Mouse (Mus musculus): ENCODE results near the gene Prm1.
A peak's percentile ranks its signal among the peaks of the same experiment; 100 is the strongest.
"Not testable (repeated sequence)": the region's sequence is repeated elsewhere in the genome, so short reads cannot be mapped to it uniquely, and the experiment has no call there.

Prm1 gene

GRCm38 (mm10) chr16:10805789-10806527 lies at the start of gene Prm1:
Gene Prm1 (minus strand): TSS chr16:10805839.
- no peak for DNase-seq (ENCODE audit: inconsistent ontology term)

GRCm38 (mm10) chr16:10852216-10852615 lies 46.6 kb upstream of the Prm1 start:
- DNase-seq (ENCODE audit: inconsistent ontology term), result not testable (repeated sequence)

GRCm38 (mm10) chr16:10850905-10851304 lies 45.3 kb upstream of the Prm1 start:
- peak; percentile 59 for DNase-seq (ENCODE audit: inconsistent ontology term)

- DNase-seq (ENCODE audit: inconsistent ontology term), result peak; percentile 64
Measured at GRCm38 (mm10) chr16:10849965-10850861, 44.6 kb upstream of the Prm1 start.

- DNase-seq (ENCODE audit: inconsistent ontology term), result peak; percentile 79
Measured at GRCm38 (mm10) chr16:10846503-10846902, 40.9 kb upstream of the Prm1 start.

- no peak for DNase-seq (ENCODE audit: inconsistent ontology term)
Measured at GRCm38 (mm10) chr16:10845952-10846351, 40.3 kb upstream of the Prm1 start.

GRCm38 (mm10) chr16:10844319-10844670 lies 38.7 kb upstream of the Prm1 start:
- DNase-seq (ENCODE audit: inconsistent ontology term), result no peak

- DNase-seq (ENCODE audit: inconsistent ontology term), result peak; percentile 61
Measured at GRCm38 (mm10) chr16:10843486-10844318, 38.1 kb upstream of the Prm1 start.

GRCm38 (mm10) chr16:10842282-10842855 lies 36.7 kb upstream of the Prm1 start:
- DNase-seq (ENCODE audit: inconsistent ontology term), result peak; percentile 71

- DNase-seq (ENCODE audit: inconsistent ontology term), result no peak
Measured at GRCm38 (mm10) chr16:10840018-10840417, 34.4 kb upstream of the Prm1 start.

- peak; percentile 88 for DNase-seq (ENCODE audit: inconsistent ontology term)
Measured at GRCm38 (mm10) chr16:10838487-10839245, 33.0 kb upstream of the Prm1 start.

- DNase-seq (ENCODE audit: inconsistent ontology term), result no peak
Measured at GRCm38 (mm10) chr16:10837903-10838302, 32.3 kb upstream of the Prm1 start.

GRCm38 (mm10) chr16:10837250-10837649 lies 31.6 kb upstream of the Prm1 start:
- no peak for DNase-seq (ENCODE audit: inconsistent ontology term)

- DNase-seq (ENCODE audit: inconsistent ontology term), result no peak
Measured at GRCm38 (mm10) chr16:10836388-10836787, 30.7 kb upstream of the Prm1 start.

GRCm38 (mm10) chr16:10834911-10835587 lies 29.4 kb upstream of the Prm1 start, which contains the start of gene Rmi2:
Gene Rmi2 (plus strand): TSS chr16:10835059.
- DNase-seq (ENCODE audit: inconsistent ontology term), result peak; percentile 87

GRCm38 (mm10) chr16:10834542-10834910 lies 28.9 kb upstream of the Prm1 start:
- DNase-seq (ENCODE audit: inconsistent ontology term), result no peak

GRCm38 (mm10) chr16:10828461-10828805 lies 22.8 kb upstream of the Prm1 start:
- no peak for DNase-seq (ENCODE audit: inconsistent ontology term)

- no peak for DNase-seq (ENCODE audit: inconsistent ontology term)
Measured at GRCm38 (mm10) chr16:10827766-10828460, 22.3 kb upstream of the Prm1 start.

- no peak for DNase-seq (ENCODE audit: inconsistent ontology term)
Measured at GRCm38 (mm10) chr16:10827269-10827668, 21.6 kb upstream of the Prm1 start.

GRCm38 (mm10) chr16:10825840-10826239 lies 20.2 kb upstream of the Prm1 start:
- DNase-seq (ENCODE audit: inconsistent ontology term), result no peak
